Mouse (Mus musculus): ENCODE results near the gene Elfn2.

GRCm38 (mm10) chr15:78681301-78681700, 37.3 kb downstream of the Elfn2 start:
- TF ChIP-seq GATA1 (IDR thresholded peaks at IDR 0.05; ENCODE audit: low read length), result no peak
- no peak for TF ChIP-seq TAL1 (IDR thresholded peaks at IDR 0.05; ENCODE audit: low read length)

All from erythroblast, embryonic 14.5 days (primary cell).